Mouse (Mus musculus) small intestine, adult 2 months (tissue): Measurements from ENCODE around the gene Gucy2g.
A peak's percentile ranks its signal among the peaks of the same experiment; 100 is the strongest.

ENCODE experiments used
- CTCF ChIP-seq: fragments of 200-500 bp; IDR thresholded peaks from 2 replicates; pipeline ENCODE4 v1.5.1; 2012; ENCODE audit warnings: low read depth, mild to moderate bottlenecking, control low read depth, inconsistent platforms, low read length, moderate library complexity, mixed read lengths; ENCODE audit not compliant: insufficient replicate concordance, insufficient read length; ENCODE audit errors: extremely low read depth
- POLR2A ChIP-seq: fragments of 200-500 bp; IDR thresholded peaks from 2 replicates; pipeline ENCODE4 v1.6.1; 2012; ENCODE audit warnings: low read depth, mild to moderate bottlenecking, control low read depth, inconsistent platforms, low read length, moderate library complexity

GRCm38 (mm10) chr19:55227135-55227534 is 13.9 kb downstream of the Gucy2g start:
- TF ChIP-seq CTCF (peak; percentile 19; the same call in 1 of the 2 replicates), POLR2A (no peak)
